Mouse (Mus musculus) ES-Bruce4 (cell line): ENCODE results near the gene Pkdcc. TPM values are rescaled to one million over a fixed set of nuclear protein-coding genes. Genes with fewer than 3 reads are reported as not detected.

Experiments used
- H3K27ac ChIP-seq: 2 replicates; pipeline ENCODE4 v1.5.1; 2012; ENCODE audit warnings: low read length, inconsistent platforms; ENCODE audit not compliant: insufficient read depth
- H3K27me3 ChIP-seq: 2 replicates; pipeline ENCODE4 v1.6.1; 2012; ENCODE audit warnings: mild to moderate bottlenecking, low read length, inconsistent platforms; ENCODE audit not compliant: control insufficient read depth, poor library complexity, insufficient read depth, severe bottlenecking
- H3K36me3 ChIP-seq: 2 replicates; pipeline ENCODE4 v1.6.1; 2012; ENCODE audit warnings: inconsistent platforms, mild to moderate bottlenecking, low read length, moderate library complexity; ENCODE audit not compliant: control insufficient read depth, poor library complexity, insufficient read depth, severe bottlenecking
- H3K4me1 ChIP-seq: one replicate; pipeline ENCODE4 v1.8.1; 2011; ENCODE audit warnings: low read length; ENCODE audit not compliant: control insufficient read depth, insufficient read depth
- H3K4me3 ChIP-seq: 2 replicates; pipeline ENCODE4 v1.5.1; 2011; ENCODE audit warnings: low read depth, mild to moderate bottlenecking, low read length
- H3K9ac ChIP-seq: 2 replicates; pipeline ENCODE4 v1.6.1; 2012; ENCODE audit warnings: low read depth, mild to moderate bottlenecking, inconsistent platforms; ENCODE audit not compliant: poor library complexity, severe bottlenecking
- H3K9me3 ChIP-seq: replicated peaks from 2 replicates; pipeline ENCODE4 v1.6.1; 2012; ENCODE audit warnings: mild to moderate bottlenecking, low read length, inconsistent platforms; ENCODE audit not compliant: control insufficient read depth, poor library complexity, insufficient read depth, severe bottlenecking
- CTCF ChIP-seq: IDR thresholded peaks from one replicate; pipeline ENCODE4 v1.8.1; 2011; ENCODE audit warnings: low read depth, low read length
- EP300 ChIP-seq: IDR thresholded peaks from 2 replicates; pipeline ENCODE4 v1.6.1; 2011; ENCODE audit warnings: low read depth, low read length; ENCODE audit not compliant: insufficient read depth
- POLR2A ChIP-seq: IDR thresholded peaks from one replicate; pipeline ENCODE4 v1.8.1; 2011; ENCODE audit warnings: low read length; ENCODE audit not compliant: insufficient read depth
- polyA plus RNA-seq: library from polyadenylated mRNA; stranded (reverse); fragments of >200 nt; gene quantifications from 2 replicates; pipeline ENCODE4 v1.2.4, GENCODE M21; 2011; ENCODE audit warnings: low read depth; ENCODE audit not compliant: missing spikeins, insufficient read depth, insufficient read length

Pkdcc gene
- polyA plus RNA-seq, 1 experiment, result 12.3 TPM

GRCm38 (mm10) chr17:83181086-83181485, 34.0 kb upstream of the Pkdcc start:
- Histone ChIP-seq H3K9me3 (no peaks in the 10 kb centered on the region; the same call in 1 of the 2 replicates), H3K36me3 (no peaks in the 10 kb centered on the region), H3K4me3 (no peak overlapping the region), H3K4me1 (peaks cover 2% of the 10 kb centered on the region), H3K27ac (no peak overlapping the region), H3K9ac (no peak overlapping the region), H3K27me3 (no peaks in the 10 kb centered on the region)
- TF ChIP-seq CTCF (no peak), EP300 (no peak), POLR2A (no peak)

DNA sequence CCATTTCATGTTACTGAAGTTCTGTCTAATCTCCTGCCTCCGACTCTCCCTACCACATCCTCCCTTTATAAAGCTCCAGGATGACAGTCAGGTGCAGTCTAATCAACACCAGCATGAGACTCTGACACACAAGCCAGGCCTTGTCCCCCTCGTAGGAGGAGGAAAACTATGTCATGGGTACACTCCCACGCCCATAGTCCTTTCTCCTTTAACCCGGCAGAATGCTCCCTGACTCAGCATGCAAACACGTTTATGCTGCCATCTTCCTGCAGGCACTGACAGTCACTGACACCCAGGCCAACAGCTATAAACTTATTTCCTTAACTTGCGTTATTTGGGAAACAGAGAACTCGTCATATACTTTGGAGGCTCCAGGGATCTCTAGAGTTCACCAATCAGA, 33.5 kb upstream of the Pkdcc start:
- no peaks in the 10 kb centered on the region for H3K27me3 ChIP-seq
- H3K4me1 ChIP-seq, result peaks cover 2% of the 10 kb centered on the region

GRCm38 (mm10) chr17:83182061-83182664, 32.9 kb upstream of the Pkdcc start:
- Histone ChIP-seq H3K36me3 (no peaks in the 10 kb centered on the region), H3K27me3 (no peaks in the 10 kb centered on the region), H3K27ac (no peak overlapping the region), H3K9ac (no peak overlapping the region), H3K9me3 (no peaks in the 10 kb centered on the region; the same call in 1 of the 2 replicates), H3K4me1 (no peaks in the 10 kb centered on the region), H3K4me3 (no peak overlapping the region)
- TF ChIP-seq EP300, result no peak
- TF ChIP-seq POLR2A, result no peak
- TF ChIP-seq CTCF, result no peak

More for the DNA sequence above, 33.5 kb upstream of the Pkdcc start:
- H3K27ac ChIP-seq, result no peak overlapping the region
- H3K36me3 ChIP-seq, result no peaks in the 10 kb centered on the region
- no peak overlapping the region for H3K4me3 ChIP-seq
- TF ChIP-seq EP300 (no peak), CTCF (no peak), POLR2A (no peak)
- H3K9ac ChIP-seq, result no peak overlapping the region
- H3K9me3 ChIP-seq, result no peaks in the 10 kb centered on the region; the same call in 1 of the 2 replicates

DNA sequence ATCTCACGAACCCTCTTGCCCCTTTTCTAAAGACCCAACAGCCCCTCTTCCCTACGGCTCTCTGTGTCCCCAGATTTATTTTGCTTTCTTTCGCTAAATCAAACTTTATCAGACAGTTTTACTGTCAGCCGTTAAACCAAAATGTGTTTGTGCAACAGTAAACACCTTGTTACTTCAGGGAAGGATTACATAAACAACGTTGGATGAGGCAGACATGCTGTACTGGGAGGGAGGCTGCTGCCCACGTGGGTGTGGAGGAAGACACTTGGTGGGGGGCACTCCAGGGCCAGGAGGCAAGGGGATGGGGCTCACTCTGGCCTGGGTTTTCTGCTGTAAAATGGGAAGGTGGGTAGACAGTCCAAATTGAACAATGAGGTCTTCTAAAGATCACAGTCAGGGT, 32.3 kb upstream of the Pkdcc start:
- H3K27me3 ChIP-seq, result no peaks in the 10 kb centered on the region
- H3K27ac ChIP-seq, result no peak overlapping the region
- H3K9ac ChIP-seq, result no peak overlapping the region
- TF ChIP-seq EP300 (no peak), CTCF (no peak)
- no peak overlapping the region for H3K4me3 ChIP-seq
- H3K36me3 ChIP-seq, result no peaks in the 10 kb centered on the region
- H3K4me1 ChIP-seq, result no peaks in the 10 kb centered on the region
- no peaks in the 10 kb centered on the region; the same call in 1 of the 2 replicates for H3K9me3 ChIP-seq

DNA sequence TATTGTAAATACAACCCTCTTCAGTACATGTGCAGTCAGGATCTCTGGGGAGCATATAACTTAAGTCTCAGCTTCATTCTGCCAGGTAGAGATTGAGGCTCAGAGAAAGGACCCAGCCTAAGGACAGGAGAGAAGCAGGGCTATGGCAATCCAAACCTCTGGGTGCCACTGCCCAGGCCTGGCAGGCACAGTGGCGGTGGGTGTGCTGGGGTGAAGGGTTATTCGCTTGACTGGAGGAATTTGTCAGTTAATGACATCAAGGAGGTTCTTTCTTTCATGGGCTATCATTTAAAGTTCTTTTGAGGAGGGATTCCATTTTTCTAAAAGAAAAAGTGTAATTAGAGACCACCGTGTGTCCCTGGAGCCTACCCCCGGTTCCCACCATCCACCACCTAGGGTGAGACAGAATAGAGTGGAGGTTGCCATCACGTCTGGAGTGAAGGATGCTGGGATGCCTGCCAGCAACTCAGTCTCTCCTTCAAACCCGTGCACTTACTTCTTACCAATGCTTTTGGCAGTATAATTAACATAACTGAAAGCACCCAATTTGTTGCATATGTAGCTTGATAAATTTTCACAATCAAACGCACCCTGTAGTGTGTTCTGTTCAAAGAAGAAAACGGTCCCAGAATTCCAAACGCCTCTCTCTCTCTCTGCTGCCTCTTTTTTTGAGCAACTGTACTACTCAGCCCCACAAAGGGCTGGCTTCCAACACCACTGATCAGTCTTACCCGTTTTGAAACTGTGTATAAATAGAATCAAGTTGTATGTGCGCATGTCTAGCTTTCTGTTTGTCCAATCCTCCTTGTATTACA, 27.1 kb upstream of the Pkdcc start:
- Histone ChIP-seq H3K9ac (no peak overlapping the region), H3K36me3 (no peaks in the 10 kb centered on the region), H3K9me3 (no peaks in the 10 kb centered on the region; the same call in 1 of the 2 replicates), H3K27me3 (0 out of 2 replicates have a peak, but pooled peaks cover 2% of the 10 kb centered on the region), H3K4me1 (no peaks in the 10 kb centered on the region), H3K27ac (no peak overlapping the region), H3K4me3 (no peak overlapping the region)
- TF ChIP-seq EP300, result no peak
- no peak for TF ChIP-seq POLR2A
- no peak for TF ChIP-seq CTCF

DNA sequence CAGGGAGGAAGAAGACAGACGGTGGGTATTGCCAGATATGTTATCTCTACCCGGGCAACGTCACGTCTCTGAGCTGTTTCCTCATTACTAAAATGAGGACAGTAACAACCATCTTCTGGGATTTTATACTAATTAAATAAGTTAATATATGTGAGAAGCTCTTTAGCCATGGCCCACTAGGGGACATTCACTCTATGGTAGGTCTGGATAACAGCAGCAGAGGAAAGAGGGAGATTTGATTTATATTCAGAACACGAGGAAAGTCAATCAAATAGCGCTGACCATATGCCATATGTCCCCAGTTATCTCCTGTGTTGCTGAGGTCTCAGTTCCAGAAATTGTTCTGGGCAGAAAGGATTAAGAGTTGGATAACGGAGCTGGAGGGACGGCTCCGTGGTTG, 24.3 kb upstream of the Pkdcc start:
- Histone ChIP-seq H3K36me3 (no peaks in the 10 kb centered on the region), H3K9me3 (no peaks in the 10 kb centered on the region), H3K9ac (no peak overlapping the region), H3K4me1 (no peaks in the 10 kb centered on the region), H3K4me3 (no peak overlapping the region), H3K27me3 (0 out of 2 replicates have a peak, but pooled peaks cover 2% of the 10 kb centered on the region), H3K27ac (no peak overlapping the region)
- TF ChIP-seq EP300 (no peak), POLR2A (no peak), CTCF (no peak)
